Mouse (Mus musculus) bone marrow macrophage, adult 2 months (primary cell): ENCODE measurements around the gene Gm7271.

Source experiments
- CTCF ChIP-seq: IDR thresholded peaks from 2 replicates; pipeline ENCODE4 v1.5.1; 2012; ENCODE audit warnings: low read depth, mild to moderate bottlenecking, low read length, moderate library complexity
- POLR2A ChIP-seq: IDR thresholded peaks from 2 replicates; pipeline ENCODE4 v1.6.1; 2012; ENCODE audit warnings: mild to moderate bottlenecking, low read depth, low read length, borderline replicate concordance

DNA sequence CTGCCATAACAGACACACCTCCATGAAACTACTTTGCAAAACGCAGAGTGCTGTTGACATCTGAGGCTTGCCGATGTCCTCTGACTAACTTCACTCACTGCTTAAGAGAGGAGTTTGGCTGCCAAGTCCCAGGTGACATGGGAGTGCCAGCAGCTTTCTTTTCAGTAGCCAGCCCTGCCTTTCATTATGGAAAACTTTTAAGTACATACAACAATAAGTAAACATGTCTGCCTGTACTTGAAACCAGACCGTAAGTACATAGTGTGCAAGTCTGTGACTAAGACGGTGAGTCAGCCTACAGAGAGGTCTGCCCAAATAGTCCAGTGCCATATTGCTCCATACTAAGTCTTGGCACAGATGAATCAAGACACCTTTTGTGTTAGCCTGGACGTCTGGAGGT, 46.7 kb upstream of the Gm7271 start:
- TF ChIP-seq CTCF (no peak), POLR2A (no peak)
